Mouse (Mus musculus) activated CD4-positive, CD25-positive, alpha-beta regulatory T cell, adult 4 months (primary cell): Measurements from ENCODE around the gene Akap14. TPM values are rescaled to one million over a fixed set of nuclear protein-coding genes. Genes with fewer than 3 reads are reported as not detected.

ENCODE experiments used
- ATAC-seq: one replicate; pipeline ENCODE4 v1.8.0; 2017
- polyA plus RNA-seq, 2 experiments: library from polyadenylated mRNA; unstranded; fragments of 100-300 nt; shearing (Covaris generic); gene quantifications; one replicate each; pipeline ENCODE4 v1.2.1; 2017

Akap14 gene
- polyA plus RNA-seq, 2 experiments from 2014 or later, result 0.19 TPM; not detected in 1

DNA sequence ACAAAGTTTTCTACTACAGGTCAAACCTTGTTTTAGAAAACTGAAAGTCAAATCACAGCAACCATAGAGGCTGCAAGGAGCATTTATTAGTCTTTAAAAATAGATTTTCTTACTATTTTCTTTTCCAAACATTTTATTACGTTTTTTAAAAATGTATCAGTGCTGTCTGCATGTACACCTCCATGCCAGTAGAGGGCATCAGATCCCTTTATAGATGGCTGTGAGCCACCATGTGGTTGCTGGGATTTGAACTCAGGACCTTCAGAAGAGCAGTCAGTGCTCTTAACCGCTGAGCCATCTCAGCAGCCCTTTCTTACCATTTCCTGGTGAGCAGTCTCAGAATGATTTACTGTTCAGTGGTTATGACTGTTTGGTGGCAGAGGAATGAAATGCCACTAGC is 64.8 kb downstream of the Akap14 start:
- ATAC-seq, result no peak

Other genes with a start within 250 kb of the Akap14 start
- 100 to 1,000 TPM; 146 to 160 TPM for gene Sept6, start 177.0 kb downstream of the Akap14 start, polyA plus RNA-seq
- not detected for gene Sowahd, start 120.0 kb downstream of the Akap14 start, polyA plus RNA-seq
- gene Rpl39, start 83.4 kb downstream of the Akap14 start, polyA plus RNA-seq, result 1,000 to 10,000 TPM in 1 of 2 experiments, 100 to 1,000 TPM in 1; 652 to 1,206 TPM
- gene Upf3b, start 58.5 kb downstream of the Akap14 start, polyA plus RNA-seq, result 10 to 100 TPM; 33.8 to 46.6 TPM
- 10 to 100 TPM; 19.3 to 27.4 TPM for gene Nkap, start 42.0 kb downstream of the Akap14 start, polyA plus RNA-seq
- gene Ndufa1, start 22.3 kb upstream of the Akap14 start, polyA plus RNA-seq, result 100 to 1,000 TPM; 295 to 357 TPM
- gene Rnf113a1, start 22.4 kb upstream of the Akap14 start, polyA plus RNA-seq, result 10 to 100 TPM in 1 of 2 experiments, 1 to 10 TPM in 1; 9.5 to 10.9 TPM
- not detected for gene Gm9, start 42.2 kb upstream of the Akap14 start, polyA plus RNA-seq
- gene Rhox1, start 53.4 kb upstream of the Akap14 start, polyA plus RNA-seq, result not detected
- gene Rhox2a, start 76.1 kb upstream of the Akap14 start, polyA plus RNA-seq, result not detected
- gene Rhox3a, start 81.1 kb upstream of the Akap14 start, polyA plus RNA-seq, result not detected
- gene Rhox4a, start 96.5 kb upstream of the Akap14 start, polyA plus RNA-seq, result not detected
- not detected for gene Rhox3a2, start 211.2 kb upstream of the Akap14 start, polyA plus RNA-seq
- gene Rhox4a2, start 222.0 kb upstream of the Akap14 start, polyA plus RNA-seq, result not detected
- gene Rhox2b, start 243.2 kb upstream of the Akap14 start, polyA plus RNA-seq, result not detected